Mouse (Mus musculus) monocyte, adult 2 months (primary cell): Measurements from ENCODE around the gene Lama5.

Experiments used
- DNase-seq, 2 experiments: peaks; one replicate each; pipeline ENCODE4 v3.0.0; 2022; ENCODE audit warnings: low spot score in 2 of 2, low read depth in 1 of 2

Gene Lama5

GRCm38 (mm10) chr2:180154796-180155195, 70.9 kb downstream of the Lama5 start:
- no peak for DNase-seq

GRCm38 (mm10) chr2:180148551-180148950, 77.1 kb downstream of the Lama5 start:
- DNase-seq: no peak

GRCm38 (mm10) chr2:180147379-180147778, 78.3 kb downstream of the Lama5 start:
- DNase-seq: no peak

GRCm38 (mm10) chr2:180146091-180146490, 79.6 kb downstream of the Lama5 start:
- no peak for DNase-seq

- DNase-seq: no peak
These were observed 90.2 kb downstream of the Lama5 start for GRCm38 (mm10) chr2:180135414-180135813.

- DNase-seq: no peak
These were observed 91.7 kb downstream of the Lama5 start for GRCm38 (mm10) chr2:180133911-180134310.

GRCm38 (mm10) chr2:180133231-180133630, 92.4 kb downstream of the Lama5 start:
- DNase-seq: no peak

- DNase-seq: no peak
These were observed 98.0 kb downstream of the Lama5 start for GRCm38 (mm10) chr2:180127675-180128074.
